Mouse (Mus musculus): ENCODE measurements around the gene Itgal. TPM values are rescaled to one million over a fixed set of nuclear protein-coding genes. Genes with fewer than 3 reads are reported as not detected.
"Not testable (repeated sequence)": the region's sequence is repeated elsewhere in the genome, so short reads cannot be mapped to it uniquely, and the experiment has no call there.

Gene Itgal
- polyA plus RNA-seq, 1 experiment from 2014 or later = 2.7 TPM

GRCm38 (mm10) chr7:127321106-127321505, 25.0 kb downstream of the Itgal start:
- Histone ChIP-seq H3K27ac (no peak overlapping the region), H3K36me3 (no peaks in the 10 kb centered on the region), H3K9me3 (no peaks in the 10 kb centered on the region), H3K27me3 (replicated peaks) (no peaks in the 10 kb centered on the region), H3K9ac (no peak overlapping the region), H3K4me3 (replicated peaks) (no peak overlapping the region), H3K4me1 (no peaks in the 10 kb centered on the region), H3K4me2 (no peak overlapping the region)
- no peak for ATAC-seq (ENCODE audit: insufficient read depth, low FRiP score, low read depth)
- WGBS = 70% methylated on average over 4 of the region's 4 CpGs

GRCm38 (mm10) chr7:127322085-127322484, 26.0 kb downstream of the Itgal start:
- no peaks in the 10 kb centered on the region for H3K4me1 ChIP-seq
- no peak for ATAC-seq (ENCODE audit: insufficient read depth, low FRiP score, low read depth)
- H3K9ac ChIP-seq = no peak overlapping the region
- H3K27me3 ChIP-seq (replicated peaks) = no peaks in the 10 kb centered on the region
- H3K36me3 ChIP-seq = no peaks in the 10 kb centered on the region
- H3K4me2 ChIP-seq = no peak overlapping the region
- H3K9me3 ChIP-seq = no peaks in the 10 kb centered on the region
- no peak overlapping the region for H3K4me3 ChIP-seq (replicated peaks)
- 36% methylated on average over 5 of the region's 5 CpGs for WGBS
- no peak overlapping the region for H3K27ac ChIP-seq

GRCm38 (mm10) chr7:127324944-127325343, 28.9 kb downstream of the Itgal start:
- H3K9ac ChIP-seq = no peak overlapping the region
- H3K27ac ChIP-seq = no peak overlapping the region
- no peak overlapping the region for H3K4me3 ChIP-seq (replicated peaks)
- ATAC-seq (ENCODE audit: insufficient read depth, low FRiP score, low read depth) = no peak
- H3K36me3 ChIP-seq = no peaks in the 10 kb centered on the region
- WGBS = 78% methylated on average over 7 of the region's 7 CpGs
- no peak overlapping the region for H3K4me2 ChIP-seq
- no peaks in the 10 kb centered on the region for H3K4me1 ChIP-seq
- no peaks in the 10 kb centered on the region for H3K27me3 ChIP-seq (replicated peaks)
- H3K9me3 ChIP-seq = no peaks in the 10 kb centered on the region

GRCm38 (mm10) chr7:127325550-127325949, 29.5 kb downstream of the Itgal start:
- H3K4me1 ChIP-seq = no peaks in the 10 kb centered on the region
- no peak for ATAC-seq (ENCODE audit: insufficient read depth, low FRiP score, low read depth)
- H3K9ac ChIP-seq = no peak overlapping the region
- H3K9me3 ChIP-seq = no peaks in the 10 kb centered on the region
- no peaks in the 10 kb centered on the region for H3K27me3 ChIP-seq (replicated peaks)
- no peak overlapping the region for H3K27ac ChIP-seq
- no peak overlapping the region for H3K4me3 ChIP-seq (replicated peaks)
- H3K36me3 ChIP-seq = no peaks in the 10 kb centered on the region
- 85% methylated on average over 8 of the region's 8 CpGs for WGBS
- no peak overlapping the region for H3K4me2 ChIP-seq

- Histone ChIP-seq H3K4me2 (no peak overlapping the region), H3K9me3 (no peaks in the 10 kb centered on the region), H3K27me3 (replicated peaks) (no peaks in the 10 kb centered on the region), H3K27ac (no peak overlapping the region), H3K9ac (no peak overlapping the region), H3K4me1 (no peaks in the 10 kb centered on the region), H3K36me3 (no peaks in the 10 kb centered on the region), H3K4me3 (replicated peaks) (no peak overlapping the region)
- WGBS = 59% methylated on average over 2 of the region's 2 CpGs
- ATAC-seq (ENCODE audit: insufficient read depth, low FRiP score, low read depth) = no peak
Measured at GRCm38 (mm10) chr7:127326685-127327084, 30.6 kb downstream of the Itgal start.

GRCm38 (mm10) chr7:127333240-127333639, 37.2 kb downstream of the Itgal start:
- WGBS = 83% methylated on average over 6 of the region's 6 CpGs
- no peaks in the 10 kb centered on the region for H3K9me3 ChIP-seq
- ATAC-seq (ENCODE audit: insufficient read depth, low FRiP score, low read depth) = no peak

GRCm38 (mm10) chr7:127335604-127336003, 39.5 kb downstream of the Itgal start:
- 87% methylated on average over 4 of the region's 4 CpGs for WGBS
- no peak for ATAC-seq (ENCODE audit: insufficient read depth, low FRiP score, low read depth)
- H3K4me2 ChIP-seq = no peak overlapping the region

More at GRCm38 (mm10) chr7:127333240-127333639, 37.2 kb downstream of the Itgal start:
- H3K4me1 ChIP-seq = no peaks in the 10 kb centered on the region
- H3K9ac ChIP-seq = no peak overlapping the region
- H3K27ac ChIP-seq = no peak overlapping the region
- H3K4me2 ChIP-seq = no peak overlapping the region
- no peaks in the 10 kb centered on the region for H3K27me3 ChIP-seq (replicated peaks)
- H3K4me3 ChIP-seq (replicated peaks) = no peak overlapping the region
- no peaks in the 10 kb centered on the region for H3K36me3 ChIP-seq

GRCm38 (mm10) chr7:127337636-127338035, 41.6 kb downstream of the Itgal start:
- Histone ChIP-seq H3K4me1 (no peaks in the 10 kb centered on the region), H3K36me3 (peaks cover 7% of the 10 kb centered on the region; the same call in 1 of the 2 replicates), H3K4me3 (replicated peaks) (no peak overlapping the region), H3K4me2 (no peak overlapping the region), H3K9ac (no peak overlapping the region), H3K27me3 (replicated peaks) (no peaks in the 10 kb centered on the region), H3K9me3 (no peaks in the 10 kb centered on the region), H3K27ac (no peak overlapping the region)
- ATAC-seq (ENCODE audit: insufficient read depth, low FRiP score, low read depth) = no peak
- 63% methylated on average over 4 of the region's 4 CpGs for WGBS

More at GRCm38 (mm10) chr7:127335604-127336003, 39.5 kb downstream of the Itgal start:
- Histone ChIP-seq H3K36me3 (no peaks in the 10 kb centered on the region), H3K9ac (no peak overlapping the region), H3K4me3 (replicated peaks) (no peak overlapping the region), H3K27ac (no peak overlapping the region), H3K9me3 (no peaks in the 10 kb centered on the region), H3K27me3 (replicated peaks) (no peaks in the 10 kb centered on the region), H3K4me1 (no peaks in the 10 kb centered on the region)

GRCm38 (mm10) chr7:127341356-127341755, 45.3 kb downstream of the Itgal start:
- Histone ChIP-seq H3K27ac (no peak overlapping the region), H3K4me3 (replicated peaks) (no peak overlapping the region), H3K27me3 (replicated peaks) (no peaks in the 10 kb centered on the region), H3K9me3 (no peaks in the 10 kb centered on the region), H3K36me3 (peaks cover 17% of the 10 kb centered on the region), H3K9ac (no peak overlapping the region), H3K4me1 (peaks cover 14% of the 10 kb centered on the region; the same call in 1 of the 2 replicates), H3K4me2 (no peak overlapping the region)
- ATAC-seq (ENCODE audit: insufficient read depth, low FRiP score, low read depth) = no peak
- 93% methylated on average over 8 of the region's 8 CpGs for WGBS

GRCm38 (mm10) chr7:127341861-127342260, 45.8 kb downstream of the Itgal start:
- not testable (repeated sequence) for H3K9me3 ChIP-seq; H3K4me3 ChIP-seq (replicated peaks); H3K4me2 ChIP-seq; H3K27ac ChIP-seq; H3K27me3 ChIP-seq (replicated peaks); H3K9ac ChIP-seq; ATAC-seq (ENCODE audit: insufficient read depth, low FRiP score, low read depth)
- Histone ChIP-seq H3K4me1 (peaks cover 14% of the 10 kb centered on the region; the same call in 1 of the 2 replicates), H3K36me3 (peaks cover 17% of the 10 kb centered on the region)
- WGBS = 89% methylated on average over 6 of the region's 6 CpGs

GRCm38 (mm10) chr7:127342332-127342731, 46.3 kb downstream of the Itgal start:
- no peak for ATAC-seq (ENCODE audit: insufficient read depth, low FRiP score, low read depth)
- H3K9me3 ChIP-seq = no peaks in the 10 kb centered on the region
- H3K27ac ChIP-seq = no peak overlapping the region
- peaks cover 14% of the 10 kb centered on the region; the same call in 1 of the 2 replicates for H3K4me1 ChIP-seq
- no peak overlapping the region for H3K4me2 ChIP-seq
- peaks cover 17% of the 10 kb centered on the region for H3K36me3 ChIP-seq
- no peaks in the 10 kb centered on the region for H3K27me3 ChIP-seq (replicated peaks)
- 57% methylated on average over 4 of the region's 4 CpGs for WGBS
- no peak overlapping the region for H3K4me3 ChIP-seq (replicated peaks)
- no peak overlapping the region for H3K9ac ChIP-seq

GRCm38 (mm10) chr7:127342888-127343287, 46.8 kb downstream of the Itgal start:
- no peak overlapping the region for H3K9ac ChIP-seq
- H3K36me3 ChIP-seq = peaks cover 17% of the 10 kb centered on the region
- no peaks in the 10 kb centered on the region for H3K27me3 ChIP-seq (replicated peaks)
- H3K4me2 ChIP-seq = no peak overlapping the region
- no peak overlapping the region for H3K4me3 ChIP-seq (replicated peaks)
- no peak for ATAC-seq (ENCODE audit: insufficient read depth, low FRiP score, low read depth)
- peaks cover 14% of the 10 kb centered on the region; the same call in 1 of the 2 replicates for H3K4me1 ChIP-seq
- H3K9me3 ChIP-seq = no peaks in the 10 kb centered on the region
- H3K27ac ChIP-seq = no peak overlapping the region
- WGBS = 93% methylated on average over 7 of the region's 7 CpGs

All from stomach, embryonic 15.5 days (tissue).